In the genomic region with DNA sequence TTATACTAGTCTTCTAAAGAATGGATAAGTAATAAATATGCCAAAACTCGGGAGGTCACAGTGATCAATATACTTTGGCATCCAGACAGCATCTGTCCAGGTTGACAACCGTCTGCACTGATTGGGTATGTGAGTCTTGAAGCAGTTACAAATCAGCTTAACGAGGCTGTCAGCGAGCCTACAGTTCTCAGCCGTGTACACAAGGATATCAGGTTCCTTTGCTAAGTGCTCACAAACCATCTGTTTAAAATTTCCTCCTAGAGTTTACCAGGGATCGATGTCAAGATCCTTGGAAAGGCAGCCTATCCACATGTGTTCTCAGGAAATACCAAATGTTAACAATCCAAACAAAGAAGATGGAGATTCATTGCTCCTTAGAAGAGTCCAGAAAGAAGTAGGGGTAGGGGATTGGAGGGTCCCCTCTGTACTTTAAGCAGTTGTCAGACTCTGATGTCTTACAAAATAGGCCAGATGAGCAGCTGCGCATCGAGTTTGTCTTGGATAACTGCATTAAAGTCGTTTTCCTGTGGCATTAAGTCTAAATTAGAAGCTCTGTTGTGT, we compare ENCODE assay signal across 17 mouse cellular contexts. TPM values are rescaled to one million over a fixed set of nuclear protein-coding genes. Genes with fewer than 3 reads are reported as not detected.
DNase-seq lines count a peak whose midpoint lies in the region; ATAC-seq lines count a peak whose summit lies in the region.
"Had no signal": no experiment of that assay in that cellular context is flagged by ENCODE, and none has a peak within 500 bp of the region (broad histone marks: within the 10 kb centered on the region; RNA-seq: fewer than 3 reads in every experiment).

No protein-coding gene starts in this region.

- H3K27ac ChIP-seq in neural tube, embryonic 14.5 days (ENCODE audit: low read depth, low read length), result no peak overlapping the region
- no peak overlapping the region for H3K27ac ChIP-seq in neural tube, embryonic 15.5 days (replicated peaks)
- H3K27ac ChIP-seq in embryonic facial prominence, embryonic 10.5 days (replicated peaks), result peak overlapping the region; percentile 78
- H3K27ac ChIP-seq: hindbrain, embryonic 14.5 days; lung, embryonic 15.5 days had no signal

- DNase-seq in embryonic facial prominence, embryonic 10.5 days (ENCODE audit: low spot score), result peak; percentile 62
- peak; percentile 93 for DNase-seq in hindlimb bud, embryonic 11.5 days (ENCODE audit: extremely low spot score, low read depth, low spot score)
- peak; percentile 15 for DNase-seq in yolk sac, embryonic 10.5 days (ENCODE audit: low spot score)
- no peak for DNase-seq in urinary bladder, postnatal 4 days (ENCODE audit: low spot score in 2 of 2)
- DNase-seq in ovary, postnatal 14 days (ENCODE audit: low spot score), result no peak
- DNase-seq: cerebellum, adult 11 months; gastrocnemius, postnatal 25 days; kidney, postnatal 36 days; right cerebral cortex, postnatal 14 days; thymus, adult 2 months had no signal

- WGBS in neural tube, embryonic 14.5 days, result 49% methylated on average over 9 of the region's 9 CpGs
- 51% methylated on average over 9 of the region's 9 CpGs for WGBS in neural tube, embryonic 15.5 days
- WGBS in embryonic facial prominence, embryonic 10.5 days, result 23% methylated on average over 9 of the region's 9 CpGs

- H3K4me3 ChIP-seq in neural tube, embryonic 14.5 days (ENCODE audit: low read depth, low read length), result no peak overlapping the region
- H3K4me3 ChIP-seq in neural tube, embryonic 15.5 days (replicated peaks), result no peak overlapping the region
- no peak overlapping the region for H3K4me3 ChIP-seq in embryonic facial prominence, embryonic 10.5 days
- H3K4me3 ChIP-seq: lung, embryonic 15.5 days had no signal

- H3K4me1 ChIP-seq in neural tube, embryonic 14.5 days (ENCODE audit: control insufficient read depth, insufficient read depth, low read length), result no peaks in the 10 kb centered on the region
- no peaks in the 10 kb centered on the region for H3K4me1 ChIP-seq in neural tube, embryonic 15.5 days
- H3K4me1 ChIP-seq in embryonic facial prominence, embryonic 10.5 days, result peaks cover 21% of the 10 kb centered on the region
- H3K4me1 ChIP-seq: lung, embryonic 15.5 days had no signal

- H3K9ac ChIP-seq in neural tube, embryonic 14.5 days (replicated peaks; ENCODE audit: low read depth, low read length), result no peak overlapping the region
- H3K9ac ChIP-seq in neural tube, embryonic 15.5 days (replicated peaks), result no peak overlapping the region
- H3K9ac ChIP-seq: hindbrain, embryonic 14.5 days; lung, embryonic 15.5 days had no signal

- no peaks in the 10 kb centered on the region for H3K36me3 ChIP-seq in neural tube, embryonic 14.5 days (ENCODE audit: control insufficient read depth, insufficient read depth, low read length)
- H3K36me3 ChIP-seq in neural tube, embryonic 15.5 days, result no peaks in the 10 kb centered on the region
- no peaks in the 10 kb centered on the region for H3K36me3 ChIP-seq in embryonic facial prominence, embryonic 10.5 days (replicated peaks)
- H3K36me3 ChIP-seq: lung, embryonic 15.5 days had no signal

- no peaks in the 10 kb centered on the region for H3K27me3 ChIP-seq in neural tube, embryonic 14.5 days (ENCODE audit: control insufficient read depth, insufficient read depth, low read length)
- H3K27me3 ChIP-seq in neural tube, embryonic 15.5 days (replicated peaks), result no peaks in the 10 kb centered on the region
- H3K27me3 ChIP-seq in embryonic facial prominence, embryonic 10.5 days (replicated peaks; ENCODE audit: low read depth, poor library complexity, severe bottlenecking), result no peaks in the 10 kb centered on the region; the same call in 1 of the 2 replicates
- H3K27me3 ChIP-seq: CH12.LX; lung, embryonic 15.5 days had no signal

- peak; percentile 46; the same call in 1 of the 2 replicates for ATAC-seq in neural tube, embryonic 14.5 days (ENCODE audit: low read depth)
- no peak for ATAC-seq in neural tube, embryonic 15.5 days (ENCODE audit: low FRiP score)

- H3K4me2 ChIP-seq in neural tube, embryonic 14.5 days (ENCODE audit: low read depth, low read length), result no peak overlapping the region
- no peak overlapping the region for H3K4me2 ChIP-seq in neural tube, embryonic 15.5 days
- H3K4me2 ChIP-seq: hindbrain, embryonic 14.5 days; lung, embryonic 15.5 days had no signal

- H3K9me3 ChIP-seq in neural tube, embryonic 14.5 days (ENCODE audit: control insufficient read depth, low read length), result no peaks in the 10 kb centered on the region
- H3K9me3 ChIP-seq in neural tube, embryonic 15.5 days (replicated peaks), result no peaks in the 10 kb centered on the region
- no peaks in the 10 kb centered on the region for H3K9me3 ChIP-seq in embryonic facial prominence, embryonic 10.5 days
- H3K9me3 ChIP-seq: lung, embryonic 15.5 days had no signal

RNA-seq across cellular contexts. Expression of a gene that starts 40.8 kb away (rescaled TPM):
- polyA plus RNA-seq in neural tube, embryonic 14.5 days (2014; fragmentation: Nextera tagmentation; extraction: Ambion mirVana), result not detected in 2 replicates
- polyA plus RNA-seq in neural tube, embryonic 15.5 days (2015; fragmentation: Nextera tagmentation; extraction: Ambion mirVana), result 0.20 TPM in 1 of 2 replicates, not detected in the other
- 0.31 and 0.56 TPM in 2 replicates for polyA plus RNA-seq in embryonic facial prominence, embryonic 10.5 days (2016; fragmentation: Nextera tagmentation; extraction: Ambion mirVana)

RNA-seq across cellular contexts. Expression of a gene that starts 45.8 kb away (rescaled TPM):
- polyA plus RNA-seq in neural tube, embryonic 14.5 days (2014; fragmentation: Nextera tagmentation; extraction: Ambion mirVana), result 1.0 and 2.0 TPM in 2 replicates
- 2.4 and 6.8 TPM in 2 replicates for polyA plus RNA-seq in neural tube, embryonic 15.5 days (2015; fragmentation: Nextera tagmentation; extraction: Ambion mirVana)
- polyA plus RNA-seq in embryonic facial prominence, embryonic 10.5 days (2016; fragmentation: Nextera tagmentation; extraction: Ambion mirVana), result 11.1 and 12.2 TPM in 2 replicates

RNA-seq across cellular contexts. Expression of a gene that starts 46.5 kb away (rescaled TPM):
- 4.2 and 6.1 TPM in 2 replicates for polyA plus RNA-seq in neural tube, embryonic 14.5 days (2014; fragmentation: Nextera tagmentation; extraction: Ambion mirVana)
- 7.6 and 8.6 TPM in 2 replicates for polyA plus RNA-seq in neural tube, embryonic 15.5 days (2015; fragmentation: Nextera tagmentation; extraction: Ambion mirVana)
- 11.4 and 11.6 TPM in 2 replicates for polyA plus RNA-seq in embryonic facial prominence, embryonic 10.5 days (2016; fragmentation: Nextera tagmentation; extraction: Ambion mirVana)

RNA-seq across cellular contexts. Expression of a gene that starts 47.9 kb away (rescaled TPM):
- 13.7 and 19.5 TPM in 2 replicates for polyA plus RNA-seq in neural tube, embryonic 14.5 days (2014; fragmentation: Nextera tagmentation; extraction: Ambion mirVana)
- 24.3 and 26.1 TPM in 2 replicates for polyA plus RNA-seq in neural tube, embryonic 15.5 days (2015; fragmentation: Nextera tagmentation; extraction: Ambion mirVana)
- polyA plus RNA-seq in embryonic facial prominence, embryonic 10.5 days (2016; fragmentation: Nextera tagmentation; extraction: Ambion mirVana), result 1.4 and 2.1 TPM in 2 replicates
- polyA plus RNA-seq: heart, embryonic 14.5 days; liver, adult 2 months had no signal

Comparison
In these comparisons a context has a peak if more than half of its experiments do, and no peak if none do; other contexts are left out.
1. DNase-seq: peak in embryonic facial prominence, embryonic 10.5 days (single experiment), hindlimb bud, embryonic 11.5 days (single experiment) and yolk sac, embryonic 10.5 days (single experiment); none in urinary bladder, postnatal 4 days (0 of 2) and ovary, postnatal 14 days (single experiment).